24 mouse cellular contexts compared by ENCODE assay signal in genomic region chr5:131875976-131876375, GRCm38 (mm10).
"Had no signal": no experiment of that assay in that cellular context is flagged by ENCODE, and none has a peak within 500 bp of the region (broad histone marks: within the 10 kb centered on the region; RNA-seq: fewer than 3 reads in every experiment).

No protein-coding gene starts in this region.

- H3K4me3 ChIP-seq: gastrocnemius, adult 2 months; heart, adult 2 months; heart, embryonic 13.5 days; heart, embryonic 15.5 days; hindbrain, embryonic 13.5 days; hindbrain, embryonic 15.5 days; layer of hippocampus, adult 2 months; left cerebral cortex, adult 2 months; limb, embryonic 10.5 days; limb, embryonic 12.5 days; liver, embryonic 13.5 days; liver, embryonic 15.5 days had no signal

- H3K27ac ChIP-seq: gastrocnemius, adult 2 months; heart, adult 2 months; heart, embryonic 13.5 days; heart, embryonic 15.5 days; hindbrain, embryonic 13.5 days; hindbrain, embryonic 15.5 days; hindbrain, postnatal 0 days; layer of hippocampus, adult 2 months; left cerebral cortex, adult 2 months; limb, embryonic 10.5 days; limb, embryonic 12.5 days; liver, embryonic 13.5 days; liver, embryonic 15.5 days had no signal

- DNase-seq: gastrocnemius, adult 2 months; gastrocnemius, postnatal 10 days; gastrocnemius, postnatal 36 days; heart, adult 11 months; heart, adult 2 months; heart, postnatal 14 days; heart, postnatal 36 days; kidney, adult 11 months; kidney, adult 8-10 months; kidney, postnatal 10 days; kidney, postnatal 25 days; kidney, postnatal 4 days; liver; liver, embryonic 13.5 days had no signal

- H3K4me1 ChIP-seq: heart, embryonic 13.5 days; heart, embryonic 15.5 days; limb, embryonic 12.5 days; liver, embryonic 13.5 days; liver, embryonic 15.5 days had no signal
